Mouse (Mus musculus) embryonic stem cell, embryonic (primary cell): ENCODE data around the gene Adh5.

ENCODE experiments used
- CTCF ChIA-PET, 4 experiments: fragments of 300-600 bp in 2 of 4; fragments of 350-600 bp in 2 of 4; sonication (Branson Sonifier 250); formaldehyde crosslinking; loops; one replicate each; lab custom pipeline; 2022; ENCODE audit warnings: inconsistent platforms in 2 of 4; lab: Charles Lee
- POLR2A ChIA-PET, 4 experiments: fragments of 300-600 bp in 2 of 4; fragments of 350-600 bp in 2 of 4; sonication (Branson Sonifier 250); formaldehyde crosslinking; loops; one replicate each; lab custom pipeline; 2022; ENCODE audit warnings: antibody characterized with exemption in 4 of 4, inconsistent platforms in 1 of 4; lab: Charles Lee

Gene Adh5

GRCm38 (mm10) chr3:138489327-138490033, 46.6 kb downstream of the Adh5 start, which contains the start of gene Metap1:
TSS of gene Metap1 (minus strand) at chr3:138489515.
- POLR2A ChIA-PET = interaction anchor here in 3 of 4 experiments (0.5 to 3.0 kb wide), 43 partner anchors 10 to 625 kb away, joined by 3 to 29 read pairs (median 4); partner anchors contain the start of genes Eif4e (in 3 of the 3), H2afz (in 2 of the 3), Trmt10a (in 2 of the 3) and Adh5 (in 1 of the 3)

GRCm38 (mm10) chr3:138490034-138490337, 47.1 kb downstream of the Adh5 start:
- CTCF ChIA-PET = interaction anchor here in 1 of 4 experiments (1.2 kb wide), 1 partner anchor 15 kb away, joined by 3 read pairs; no protein-coding TSS in a partner anchor

More at GRCm38 (mm10) chr3:138489327-138490033, 46.6 kb downstream of the Adh5 start, which contains the start of gene Metap1:
- CTCF ChIA-PET = interaction anchor here in 2 of 4 experiments (1.1 to 1.2 kb wide), 2 partner anchors 16 to 36 kb away, joined by 3 read pairs; partner anchors contain the start of gene Eif4e (in 1 of the 2)

DNA sequence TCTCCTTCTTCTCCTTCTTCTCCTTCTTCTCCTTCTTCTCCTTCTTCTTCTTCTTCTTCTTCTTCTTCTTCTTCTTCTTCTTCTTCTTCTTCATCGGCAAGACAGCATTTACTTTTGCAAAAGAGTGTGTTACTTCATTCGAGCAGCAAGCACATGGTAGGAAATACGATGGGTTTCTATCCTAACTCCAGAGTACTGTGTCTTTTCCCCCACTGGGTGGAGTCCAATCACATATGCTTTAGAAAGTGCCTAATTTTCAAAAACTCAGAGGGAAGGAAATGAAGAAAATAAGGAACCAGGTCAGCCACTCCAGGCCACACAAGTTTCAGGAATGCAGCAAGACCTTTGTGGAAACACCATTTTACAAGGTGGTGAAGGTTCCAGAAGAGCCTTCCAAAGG, 50.8 kb downstream of the Adh5 start:
- ChIA-PET CTCF (no interaction called here), POLR2A (interaction anchor here in 1 of 4 experiments (0.6 kb wide), 1 partner anchor 12 kb away, joined by 3 read pairs; no protein-coding TSS in a partner anchor)

More at GRCm38 (mm10) chr3:138490034-138490337, 47.1 kb downstream of the Adh5 start:
- POLR2A ChIA-PET = interaction anchor here in 3 of 4 experiments (0.6 to 3.0 kb wide), 18 partner anchors 10 to 626 kb away, joined by 3 to 29 read pairs (median 8); partner anchors contain the start of genes Eif4e (in 3 of the 3) and H2afz (in 1 of the 3)

GRCm38 (mm10) chr3:138494565-138494964, 51.7 kb downstream of the Adh5 start:
- CTCF ChIA-PET = no interaction called here
- POLR2A ChIA-PET = interaction anchor here in 3 of 4 experiments (0.6 to 1.2 kb wide), 4 partner anchors 32 to 1735 kb away, joined by 3 to 7 read pairs (median 3); partner anchors contain the start of gene Adh4 (in 1 of the 3)

DNA sequence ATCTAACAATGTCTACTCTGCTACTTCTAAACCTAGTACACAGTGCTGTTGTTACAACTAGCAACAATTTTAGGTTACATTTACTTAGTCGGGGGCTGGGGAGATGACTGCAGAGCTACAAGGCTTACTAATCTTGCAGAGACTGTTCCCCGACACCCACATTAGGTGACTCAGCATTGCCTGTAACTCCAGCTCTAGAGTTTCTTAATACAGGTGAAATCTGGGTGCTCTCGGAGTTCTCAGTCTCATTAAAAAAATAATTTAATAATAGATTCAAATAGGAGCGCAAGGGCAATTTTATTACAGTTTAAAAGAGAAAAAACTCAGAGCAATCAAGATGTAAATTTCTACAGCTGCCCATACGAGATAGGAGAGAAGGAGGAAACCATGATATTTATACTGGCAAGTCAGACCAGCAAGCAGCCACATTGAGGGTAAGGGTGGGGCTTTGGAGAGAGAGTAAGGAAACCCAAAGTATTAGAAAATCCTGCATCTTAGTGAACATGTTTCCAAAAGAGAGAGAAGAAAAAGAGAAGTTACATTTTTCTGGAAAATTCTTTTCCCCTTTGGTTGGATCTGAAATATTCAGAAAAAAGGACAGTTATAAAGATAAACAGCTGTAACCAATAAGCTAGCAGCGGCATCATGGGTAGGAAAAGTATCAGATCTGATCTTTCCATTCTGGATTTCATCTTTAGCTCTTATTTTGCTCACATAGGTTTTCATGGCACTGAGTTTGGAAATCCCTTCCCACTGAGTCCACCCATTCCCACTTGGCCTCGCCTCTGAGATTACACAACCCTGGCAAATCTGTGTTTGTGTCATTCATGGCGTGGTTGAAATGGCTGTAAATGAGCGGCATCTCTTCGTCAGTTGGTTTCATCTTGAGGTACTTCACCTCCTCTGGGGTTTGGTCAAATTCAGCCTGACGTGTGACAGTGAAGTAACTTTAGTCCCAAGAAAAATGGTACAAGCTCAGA, 52.6 kb downstream of the Adh5 start:
- CTCF ChIA-PET = no interaction called here
- POLR2A ChIA-PET = interaction anchor here in 3 of 4 experiments (0.6 to 1.2 kb wide), 4 partner anchors 31 to 1735 kb away, joined by 3 to 7 read pairs (median 3); partner anchors contain the start of gene Adh4 (in 1 of the 3)

- ChIA-PET POLR2A (interaction anchor here in 1 of 4 experiments (1.9 kb wide), 1 partner anchor 10 kb away, joined by 4 read pairs; the partner anchor contains the start of gene Metap1), CTCF (no interaction called here)
Observed at GRCm38 (mm10) chr3:138498731-138499130, 55.8 kb downstream of the Adh5 start.

- CTCF ChIA-PET = no interaction called here
Observed at GRCm38 (mm10) chr3:138499854-138500740, 57.2 kb downstream of the Adh5 start.

DNA sequence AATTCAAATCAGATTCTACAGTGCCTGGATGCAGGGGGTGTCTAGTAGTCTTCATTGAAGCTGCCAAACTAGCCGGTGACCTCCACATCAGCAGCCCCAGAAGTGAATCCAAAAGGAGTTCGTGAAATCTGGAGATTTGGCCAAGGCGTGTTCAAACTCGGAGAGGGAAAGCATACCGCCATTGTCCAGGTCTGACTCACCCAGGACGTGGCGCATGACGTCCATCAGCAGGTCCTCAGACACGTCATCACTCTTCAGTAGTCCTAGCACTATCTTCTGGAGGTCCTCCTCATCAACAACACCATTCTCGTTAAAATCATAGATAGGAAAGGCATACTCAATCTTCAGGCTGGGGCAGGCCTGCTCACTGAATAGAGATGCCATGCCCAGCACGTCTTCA, 60.9 kb downstream of the Adh5 start:
- ChIA-PET POLR2A (interaction anchor here in 1 of 4 experiments (1.8 kb wide), 1 partner anchor 23 kb away, joined by 8 read pairs; the partner anchor contains the start of gene Eif4e), CTCF (no interaction called here)

More at GRCm38 (mm10) chr3:138499854-138500740, 57.2 kb downstream of the Adh5 start:
- POLR2A ChIA-PET = interaction anchor here in 3 of 4 experiments (0.7 to 1.9 kb wide), 7 partner anchors 8 to 36 kb away, joined by 3 to 5 read pairs (median 4); partner anchors contain the start of gene Metap1 (in 3 of the 3)
